Mouse (Mus musculus) stomach, embryonic 16.5 days (tissue): ENCODE data around the gene Mast4. TPM values are rescaled to one million over a fixed set of nuclear protein-coding genes. Genes with fewer than 3 reads are reported as not detected.
A peak's percentile ranks its signal among the peaks of the same experiment; 100 is the strongest.

Source experiments
- ATAC-seq: fragments of 200-750 bp; cut with Nextera tagmentation; 2 replicates; pipeline ENCODE4 v1.8.0; 2017; ENCODE audit warnings: moderate number of reproducible peaks, moderate TSS enrichment; ENCODE audit not compliant: insufficient read depth, low FRiP score
- H3K27ac ChIP-seq: fragments of 300-500 bp; sonication (generic); 2 replicates; pipeline ENCODE4 v1.5.1; 2014; ENCODE audit warnings: low read length
- H3K27me3 ChIP-seq: fragments of 300-500 bp; sonication (generic); 2 replicates; pipeline ENCODE4 v1.6.1; 2014; ENCODE audit warnings: low read length, control low read depth, mixed read lengths; ENCODE audit not compliant: control insufficient read depth, insufficient read depth
- H3K36me3 ChIP-seq: fragments of 300-500 bp; sonication (generic); 2 replicates; pipeline ENCODE4 v1.6.1; 2014; ENCODE audit warnings: low read length; ENCODE audit not compliant: control insufficient read depth, insufficient read depth
- H3K4me1 ChIP-seq: fragments of 300-500 bp; sonication (generic); 2 replicates; pipeline ENCODE4 v1.6.1; 2014; ENCODE audit warnings: low read length, control low read depth, mixed read lengths; ENCODE audit not compliant: control insufficient read depth, insufficient read depth
- H3K4me2 ChIP-seq: fragments of 300-500 bp; sonication (generic); 2 replicates; pipeline ENCODE4 v1.6.1; 2014; ENCODE audit warnings: low read depth, low read length, mixed read lengths
- H3K4me3 ChIP-seq: fragments of 300-500 bp; sonication (generic); replicated peaks from 2 replicates; pipeline ENCODE4 v1.5.1; 2014; ENCODE audit warnings: mild to moderate bottlenecking, low read length
- H3K9ac ChIP-seq: fragments of 300-500 bp; sonication (generic); 2 replicates; pipeline ENCODE4 v1.6.1; 2014; ENCODE audit warnings: low read length
- H3K9me3 ChIP-seq: fragments of 300-500 bp; sonication (generic); replicated peaks from 2 replicates; pipeline ENCODE4 v1.6.1; 2016; ENCODE audit warnings: low read length, control low read depth; ENCODE audit not compliant: control insufficient read depth
- WGBS: fragments of 180-500 bp; shearing (Covaris S2); extraction: QIAGEN DNeasy Blood & Tissue Kit; methylation state at CpG from one replicate; pipeline ENCODE4 v1.1.7; 2014; 5-methylcytosine and 5-hydroxymethylcytosine counted together
- polyA plus RNA-seq: library from polyadenylated mRNA; unstranded; fragments of >200 nt; fragmentation: Nextera tagmentation; extraction: Ambion mirVana; gene quantifications from 2 replicates; pipeline ENCODE4 v1.2.1, GENCODE M21; 2015

The Mast4 gene
- polyA plus RNA-seq, 1 experiment from 2014 or later, result 31.0 TPM

- Histone ChIP-seq H3K27ac (no peak overlapping the region), H3K9ac (no peak overlapping the region), H3K4me2 (no peak overlapping the region), H3K4me3 (no peak overlapping the region), H3K27me3 (no peaks in the 10 kb centered on the region), H3K9me3 (no peaks in the 10 kb centered on the region), H3K4me1 (no peaks in the 10 kb centered on the region), H3K36me3 (no peaks in the 10 kb centered on the region)
- ATAC-seq, result no peak
- 97% methylated on average over 4 of the region's 4 CpGs for WGBS
Observed at GRCm38 (mm10) chr13:102984550-102984949, 349.7 kb downstream of the Mast4 start.

GRCm38 (mm10) chr13:102973853-102974252 is 360.4 kb downstream of the Mast4 start:
- ATAC-seq, result no peak
- H3K9me3 ChIP-seq, result no peaks in the 10 kb centered on the region
- no peaks in the 10 kb centered on the region for H3K27me3 ChIP-seq
- 64% methylated on average over 5 of the region's 5 CpGs for WGBS
- no peaks in the 10 kb centered on the region for H3K36me3 ChIP-seq
- H3K27ac ChIP-seq, result no peak overlapping the region
- no peak overlapping the region for H3K4me2 ChIP-seq
- H3K4me3 ChIP-seq, result no peak overlapping the region
- no peak overlapping the region for H3K9ac ChIP-seq
- no peaks in the 10 kb centered on the region for H3K4me1 ChIP-seq

GRCm38 (mm10) chr13:102963471-102963870 is 370.8 kb downstream of the Mast4 start:
- no peak overlapping the region for H3K4me2 ChIP-seq
- no peaks in the 10 kb centered on the region for H3K9me3 ChIP-seq
- no peak overlapping the region for H3K4me3 ChIP-seq
- H3K36me3 ChIP-seq, result no peaks in the 10 kb centered on the region
- H3K4me1 ChIP-seq, result no peaks in the 10 kb centered on the region
- H3K27me3 ChIP-seq, result no peaks in the 10 kb centered on the region
- WGBS, result 90% methylated on average over 6 of the region's 6 CpGs
- H3K9ac ChIP-seq, result no peak overlapping the region
- no peak overlapping the region for H3K27ac ChIP-seq
- ATAC-seq, result no peak

GRCm38 (mm10) chr13:102958273-102959270 is 375.7 kb downstream of the Mast4 start:
- Histone ChIP-seq H3K9me3 (no peaks in the 10 kb centered on the region), H3K36me3 (no peaks in the 10 kb centered on the region), H3K27me3 (no peaks in the 10 kb centered on the region), H3K9ac (peak overlapping the region; percentile 50; the same call in 1 of the 2 replicates), H3K27ac (peak overlapping the region; percentile 53; the same call in 1 of the 2 replicates), H3K4me2 (peak overlapping the region; percentile 54), H3K4me3 (peak overlapping the region; percentile 33), H3K4me1 (peaks cover 5% of the 10 kb centered on the region; the same call in 1 of the 2 replicates)
- ATAC-seq, result peak; percentile 21; the same call in 1 of the 2 replicates
- 49% methylated on average over 19 of the region's 19 CpGs for WGBS

GRCm38 (mm10) chr13:102957508-102958272 is 376.6 kb downstream of the Mast4 start:
- Histone ChIP-seq H3K36me3 (no peaks in the 10 kb centered on the region), H3K27ac (peak overlapping the region; percentile 35; the same call in 1 of the 2 replicates), H3K27me3 (no peaks in the 10 kb centered on the region), H3K9me3 (no peaks in the 10 kb centered on the region), H3K4me1 (peaks cover 5% of the 10 kb centered on the region; the same call in 1 of the 2 replicates), H3K4me2 (peak overlapping the region; percentile 54), H3K4me3 (peak overlapping the region; percentile 33), H3K9ac (peak overlapping the region; percentile 50; the same call in 1 of the 2 replicates)
- ATAC-seq, result peak; percentile 25; the same call in 1 of the 2 replicates
- 9% methylated on average over 15 of the region's 15 CpGs for WGBS

GRCm38 (mm10) chr13:102955506-102955905 is 378.8 kb downstream of the Mast4 start:
- ATAC-seq, result no peak

GRCm38 (mm10) chr13:102949756-102950155 is 384.5 kb downstream of the Mast4 start:
- H3K27ac ChIP-seq, result no peak overlapping the region
- no peaks in the 10 kb centered on the region for H3K27me3 ChIP-seq
- ATAC-seq, result no peak
- no peaks in the 10 kb centered on the region for H3K36me3 ChIP-seq
- H3K4me1 ChIP-seq, result no peaks in the 10 kb centered on the region
- H3K4me3 ChIP-seq, result no peak overlapping the region
- H3K9me3 ChIP-seq, result no peaks in the 10 kb centered on the region
- 77% methylated on average over 7 of the region's 7 CpGs for WGBS
- H3K9ac ChIP-seq, result no peak overlapping the region
- no peak overlapping the region for H3K4me2 ChIP-seq

More at GRCm38 (mm10) chr13:102955506-102955905, 378.8 kb downstream of the Mast4 start:
- Histone ChIP-seq H3K27me3 (no peaks in the 10 kb centered on the region), H3K4me2 (no peak overlapping the region), H3K9ac (no peak overlapping the region), H3K4me1 (peaks cover 5% of the 10 kb centered on the region; the same call in 1 of the 2 replicates), H3K27ac (no peak overlapping the region), H3K9me3 (no peaks in the 10 kb centered on the region), H3K4me3 (no peak overlapping the region), H3K36me3 (no peaks in the 10 kb centered on the region)
- 70% methylated on average over 2 of the region's 2 CpGs for WGBS

- H3K9ac ChIP-seq, result no peak overlapping the region
- no peak overlapping the region for H3K27ac ChIP-seq
- H3K4me2 ChIP-seq, result no peak overlapping the region
- H3K36me3 ChIP-seq, result no peaks in the 10 kb centered on the region
- no peak for ATAC-seq
- no peaks in the 10 kb centered on the region for H3K4me1 ChIP-seq
- H3K27me3 ChIP-seq, result no peaks in the 10 kb centered on the region
- 74% methylated on average over 3 of the region's 3 CpGs for WGBS
- no peak overlapping the region for H3K4me3 ChIP-seq
- no peaks in the 10 kb centered on the region for H3K9me3 ChIP-seq
Observed at GRCm38 (mm10) chr13:102948966-102949365, 385.3 kb downstream of the Mast4 start.
